Mouse (Mus musculus) megakaryocyte progenitor cell, adult 5-6 weeks (primary cell): ENCODE results near the gene Gpt2. TPM values are rescaled to one million over a fixed set of nuclear protein-coding genes. Genes with fewer than 3 reads are reported as not detected.

Source experiments
- ATAC-seq: replicated peaks from 2 replicates; pipeline ENCODE4 v1.8.0; 2016; ENCODE audit warnings: mild to moderate bottlenecking, moderate TSS enrichment, inconsistent platforms; ENCODE audit not compliant: poor library complexity
- total RNA-seq, 2 experiments: library from RNA; stranded (forward) in 1 of 2; stranded (reverse) in 1 of 2; fragments of 157-497, 149-512 nt in 1 of 2; fragments of 200-1000 nt in 1 of 2; gene quantifications; 2 replicates each; pipeline versions ENCODE4 v1.2.3 to v1.2.4; 2015 to 2017

The Gpt2 gene
- total RNA-seq, 2 experiments from 2014 or later: 2.5 to 5.3 TPM

DNA sequence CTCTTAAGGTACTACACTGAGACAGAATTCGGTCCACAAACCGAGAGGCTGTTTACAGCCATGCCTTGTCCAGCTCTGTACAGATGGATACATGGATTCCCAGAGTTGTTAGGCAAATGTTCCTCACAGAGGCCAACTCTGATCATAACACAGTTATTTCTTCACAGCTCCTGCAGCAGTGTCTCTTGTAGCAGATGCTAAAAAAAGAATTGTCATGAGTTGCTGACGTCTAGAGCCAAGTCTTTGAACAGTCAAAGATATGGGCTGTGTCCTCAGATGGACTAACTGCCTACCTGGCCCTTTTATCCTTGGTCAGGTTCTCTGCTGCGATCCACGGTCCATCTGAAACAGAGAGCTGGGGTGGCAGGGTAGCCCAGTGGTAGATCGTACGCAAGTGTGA, 31.7 kb downstream of the Gpt2 start:
- ATAC-seq: no peak

DNA sequence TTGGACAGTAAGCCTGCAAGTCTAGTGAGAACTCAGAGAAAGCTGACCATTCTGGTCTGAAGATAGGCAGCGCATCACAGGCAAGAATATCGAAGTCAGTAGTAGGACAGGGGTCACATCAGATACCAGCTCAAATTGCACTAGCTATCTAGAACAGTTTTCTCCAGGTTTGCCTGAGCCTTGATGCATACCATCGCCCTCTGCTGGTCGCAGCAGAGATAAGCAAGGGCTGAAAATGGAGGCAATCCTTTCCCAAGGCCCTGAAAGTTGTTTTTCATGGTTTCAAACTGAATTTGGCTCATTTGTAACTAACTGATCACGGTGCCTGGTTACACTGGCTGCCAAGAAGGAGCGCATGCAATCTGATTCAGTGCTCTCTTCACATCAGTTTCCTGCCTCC, 33.7 kb downstream of the Gpt2 start:
- peak; percentile 89 for ATAC-seq

DNA sequence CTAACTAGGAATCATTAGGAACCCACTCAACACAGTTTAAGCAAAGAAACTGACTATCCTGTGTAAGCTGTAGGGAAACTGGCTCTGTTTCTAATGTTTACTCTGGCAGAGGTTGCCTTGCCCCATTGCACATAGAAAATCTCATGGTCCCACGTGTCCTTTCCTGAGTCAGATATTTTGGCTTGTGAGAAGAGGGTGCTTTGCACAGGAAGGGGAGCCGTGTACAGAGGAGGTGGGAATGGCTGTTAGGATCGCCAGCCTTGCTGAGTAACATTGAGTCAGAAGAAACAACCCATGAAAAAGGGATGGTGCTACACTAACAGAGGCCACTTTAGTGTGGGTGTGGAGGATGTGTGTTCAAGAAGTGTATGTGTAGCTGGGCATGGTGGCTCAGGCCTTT, 36.6 kb downstream of the Gpt2 start:
- ATAC-seq: no peak

DNA sequence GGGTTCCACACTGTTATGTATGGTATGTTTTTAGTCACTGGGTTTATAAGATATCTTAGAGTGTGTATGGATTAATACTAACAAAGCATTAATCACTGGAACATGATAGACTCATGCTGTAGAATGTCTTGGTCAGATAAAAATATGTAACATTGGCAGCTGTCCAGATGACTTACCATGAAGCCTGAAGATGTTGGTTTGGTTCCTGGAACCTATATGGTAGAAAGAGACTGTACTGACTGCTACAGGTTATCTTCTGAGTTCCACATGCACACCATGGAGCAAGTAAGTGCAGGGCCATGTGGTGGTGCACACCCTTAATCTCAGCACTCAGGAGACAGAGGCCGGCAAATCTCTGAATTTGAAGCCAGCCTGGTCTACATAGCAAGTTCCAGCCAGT, 38.3 kb downstream of the Gpt2 start:
- peak; percentile 61 for ATAC-seq

DNA sequence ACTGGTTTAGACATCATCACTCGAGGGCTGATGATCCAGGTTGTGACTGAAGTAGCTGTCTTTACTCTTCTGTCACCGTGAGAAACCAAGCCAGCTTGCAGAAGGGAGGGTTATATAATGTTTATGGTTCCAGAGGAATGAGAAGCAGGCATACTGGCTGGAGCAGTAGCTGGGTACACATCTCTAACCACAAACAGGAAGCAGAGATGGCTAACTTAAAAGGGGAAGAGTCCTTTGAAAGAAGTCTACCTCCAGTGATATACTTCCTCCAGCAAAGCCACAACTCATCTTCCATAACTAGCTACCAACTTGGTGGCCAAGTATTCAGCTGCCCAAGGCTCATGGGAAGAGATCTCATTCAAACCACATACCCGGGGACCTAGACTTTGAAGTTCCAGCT, 39.1 kb downstream of the Gpt2 start:
- peak; percentile 84 for ATAC-seq

DNA sequence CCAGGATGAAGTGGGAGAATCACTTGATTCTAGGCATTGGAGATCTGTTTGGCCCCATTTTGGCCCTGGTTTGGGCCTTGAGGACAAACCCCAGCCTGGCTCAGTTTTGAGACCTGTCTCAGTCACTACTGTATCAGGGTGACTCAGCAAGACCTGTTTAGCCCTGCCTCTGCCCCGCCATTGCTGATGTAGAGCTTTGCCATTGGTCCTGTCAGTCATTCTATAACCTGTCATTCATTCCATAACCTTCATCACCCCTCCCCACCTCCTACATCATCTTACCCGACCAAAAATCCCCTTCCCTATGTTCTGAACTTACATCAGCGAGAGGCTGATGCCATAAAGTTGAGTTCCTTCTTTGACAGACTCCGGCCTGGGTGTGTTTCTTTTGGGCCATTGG, 40.5 kb downstream of the Gpt2 start:
- no peak for ATAC-seq

DNA sequence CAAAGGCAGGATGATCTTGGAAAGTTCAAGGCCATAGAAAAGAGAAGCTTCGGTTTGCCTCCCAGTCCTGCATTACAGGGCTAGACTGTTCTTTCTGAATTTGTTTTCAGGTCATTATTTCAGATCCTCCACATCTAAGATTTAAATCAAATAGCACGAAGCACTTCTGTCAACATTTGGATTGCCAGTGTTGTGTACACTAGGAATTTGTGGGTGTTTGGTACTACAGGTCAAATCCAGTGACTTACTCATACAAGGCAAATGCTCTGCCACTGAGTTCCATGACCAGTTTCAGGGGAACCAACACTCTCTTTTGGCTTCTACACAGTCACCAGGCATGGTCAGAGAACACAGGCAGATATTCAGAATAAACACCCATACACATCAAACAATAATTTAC, 41.1 kb downstream of the Gpt2 start:
- ATAC-seq: no peak

DNA sequence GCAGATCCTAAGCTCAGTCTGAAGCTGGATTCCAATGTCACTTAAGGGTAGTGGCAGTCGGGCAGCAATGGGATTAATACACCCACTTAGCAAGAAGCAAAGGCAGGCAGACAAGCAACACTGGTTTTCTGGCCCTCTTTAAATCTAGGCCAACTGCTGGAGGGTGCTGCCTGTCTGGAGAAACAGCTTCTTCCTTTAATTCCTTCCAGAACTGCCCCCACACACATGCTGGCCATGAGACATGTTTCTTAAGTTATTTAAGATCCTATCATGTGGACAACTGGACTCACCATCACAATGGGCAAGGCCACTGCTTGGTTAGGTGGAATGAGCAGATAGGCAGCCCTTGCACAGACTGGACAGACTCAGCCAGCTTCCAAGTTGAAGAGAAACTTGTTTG, 41.8 kb downstream of the Gpt2 start:
- no peak for ATAC-seq

DNA sequence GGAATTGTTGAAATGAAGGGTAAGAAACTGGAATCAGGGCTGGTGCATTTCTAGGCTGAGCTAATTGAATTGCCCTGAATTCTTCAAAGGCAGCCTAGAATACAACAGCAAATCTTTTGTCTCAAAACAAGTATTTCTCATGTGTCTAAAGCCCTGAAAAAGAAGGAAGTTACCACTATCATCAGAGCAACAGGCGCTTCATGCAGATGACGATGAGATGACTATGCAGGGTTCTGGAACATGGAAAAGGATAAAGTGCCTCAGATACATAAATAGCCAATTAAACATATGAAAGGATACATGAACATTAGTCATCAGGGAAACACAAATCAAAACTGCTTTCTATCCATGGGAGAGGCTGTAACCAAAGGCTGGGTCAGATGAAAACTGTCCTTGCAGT, 44.0 kb downstream of the Gpt2 start:
- no peak for ATAC-seq

DNA sequence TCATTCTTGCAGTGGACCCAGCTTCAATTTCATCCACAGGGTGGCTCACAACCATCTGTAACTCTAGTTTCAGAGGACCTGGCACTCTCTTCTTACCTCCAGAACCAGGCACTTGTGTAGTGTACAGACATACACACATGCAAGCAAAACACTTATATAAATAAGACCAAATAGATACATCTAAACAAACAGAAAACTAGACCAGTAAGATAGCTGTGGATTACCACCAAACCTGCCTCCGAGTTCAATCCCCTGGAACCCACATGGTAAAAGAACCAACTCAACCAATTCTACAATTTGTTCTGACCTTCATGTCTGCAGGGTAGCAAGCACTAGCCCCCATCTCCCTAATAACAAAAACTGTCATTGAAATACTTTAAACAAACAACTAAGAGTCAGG, 59.6 kb downstream of the Gpt2 start:
- no peak for ATAC-seq

DNA sequence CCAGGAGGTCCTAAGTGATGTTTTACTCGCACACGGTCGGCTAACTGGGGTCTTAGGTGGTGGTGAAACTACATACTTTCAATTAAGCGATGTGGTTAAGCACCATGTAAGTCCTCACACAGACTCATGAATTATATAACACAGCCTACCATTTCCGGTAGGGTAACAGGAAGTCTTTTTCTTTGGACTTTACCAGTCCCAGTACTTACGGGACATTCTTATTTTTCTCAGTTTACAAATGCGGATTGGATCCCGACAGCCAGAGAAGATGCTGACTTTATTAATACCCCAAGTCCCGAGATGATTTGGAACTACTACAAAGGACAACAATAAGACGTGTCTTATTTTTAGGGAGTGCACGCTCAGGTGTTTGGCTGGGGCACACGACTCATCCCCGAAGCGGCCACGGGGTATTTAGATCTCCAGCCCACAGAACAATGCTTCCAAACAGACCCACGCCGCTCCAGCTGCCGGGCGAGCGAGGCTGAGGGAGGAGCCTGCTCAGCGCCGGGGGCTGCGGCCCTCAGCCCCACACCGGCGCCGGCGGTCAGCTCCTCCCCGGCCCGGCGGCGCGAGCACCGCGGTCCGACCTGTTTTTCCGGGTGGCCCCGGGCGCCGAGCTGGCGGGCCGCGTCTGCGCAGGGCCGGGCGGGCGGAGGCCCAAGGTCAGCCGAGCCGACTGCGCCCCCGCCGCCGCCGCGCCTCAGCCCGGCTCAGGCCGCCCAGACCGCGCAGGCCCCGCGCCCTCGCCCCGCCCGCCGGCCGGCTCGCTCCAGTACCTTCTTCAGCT, 62.2 kb downstream of the Gpt2 start:
- ATAC-seq: peak; percentile 43

DNA sequence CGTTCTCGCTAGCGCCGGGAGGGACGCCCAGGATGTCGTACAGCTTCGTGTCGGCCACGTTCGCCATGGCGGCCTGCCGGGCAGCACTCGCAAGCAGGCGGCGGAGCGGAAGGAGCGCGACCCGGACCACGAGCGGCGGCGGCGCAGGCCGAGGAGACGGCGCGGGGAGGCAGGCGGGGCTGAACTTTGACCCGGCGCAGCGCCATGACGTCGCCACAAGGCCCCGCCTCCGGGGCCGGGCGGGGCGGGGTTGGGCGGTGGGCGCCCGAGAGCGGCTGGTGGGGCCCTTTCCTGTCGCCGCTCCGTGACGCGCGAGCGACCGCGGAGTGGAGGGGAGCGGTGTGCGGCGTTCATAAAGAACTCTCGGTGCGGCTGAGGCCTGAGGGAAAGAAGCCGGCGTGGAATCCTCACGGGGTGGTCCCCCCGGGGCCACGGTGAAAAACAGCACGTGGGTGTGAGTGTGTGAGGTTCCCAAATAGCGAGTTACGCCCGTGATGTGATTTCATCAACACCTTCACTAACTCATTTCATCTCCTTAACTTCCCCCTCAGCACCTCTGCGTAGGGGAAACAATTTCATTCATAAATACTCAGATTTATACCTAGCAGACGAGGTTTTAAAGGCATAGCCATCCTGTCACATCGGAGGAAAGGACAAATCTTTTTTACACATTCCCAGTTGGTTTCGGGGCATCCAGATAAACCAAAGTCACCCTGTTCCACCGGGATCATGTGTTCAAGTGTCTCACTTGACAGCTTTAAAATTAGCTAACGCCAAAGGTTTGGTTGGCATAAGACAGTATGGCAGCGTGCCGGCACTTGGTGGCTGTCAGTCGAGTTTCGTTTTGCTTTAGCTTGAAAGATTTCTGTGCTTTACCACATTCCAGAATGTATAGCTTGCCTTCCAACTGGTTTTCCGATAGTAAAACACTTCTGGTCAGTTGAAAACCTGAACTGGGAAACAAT, 63.1 kb downstream of the Gpt2 start, which contains the start of gene Dnaja2:
Dnaja2 (minus strand) TSS at position 164 of the 965 bp plus-strand sequence.
- ATAC-seq: peak; percentile 77

DNA sequence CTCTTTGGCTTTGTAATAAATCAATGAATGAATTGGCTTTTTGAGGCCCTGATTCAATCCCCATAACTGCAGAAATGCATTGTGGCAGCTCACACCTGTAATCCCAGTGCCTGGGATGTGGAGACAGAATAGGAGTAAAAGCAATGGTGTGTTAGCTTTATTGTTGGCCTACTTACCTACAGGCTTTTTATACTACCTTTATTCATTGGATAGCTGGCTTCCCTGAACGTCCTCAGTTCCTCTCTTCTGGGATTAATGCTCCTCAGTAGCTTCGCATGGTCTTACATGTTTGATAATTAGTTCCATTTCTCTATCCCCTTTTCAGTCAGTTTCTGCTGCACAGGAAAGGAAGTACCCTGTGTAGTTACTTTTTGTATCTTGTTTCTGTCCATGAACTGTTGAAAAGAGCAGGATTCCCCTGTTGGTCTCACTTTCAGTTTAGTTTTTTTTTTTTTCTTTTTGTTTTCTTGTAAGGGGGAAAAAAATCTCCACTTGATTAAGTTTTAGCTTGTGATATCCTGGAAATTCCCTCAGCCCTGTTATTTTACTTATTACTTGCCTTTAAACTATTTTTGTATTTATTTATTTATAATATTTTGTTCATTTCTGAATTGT, 64.7 kb downstream of the Gpt2 start:
- no peak for ATAC-seq

DNA sequence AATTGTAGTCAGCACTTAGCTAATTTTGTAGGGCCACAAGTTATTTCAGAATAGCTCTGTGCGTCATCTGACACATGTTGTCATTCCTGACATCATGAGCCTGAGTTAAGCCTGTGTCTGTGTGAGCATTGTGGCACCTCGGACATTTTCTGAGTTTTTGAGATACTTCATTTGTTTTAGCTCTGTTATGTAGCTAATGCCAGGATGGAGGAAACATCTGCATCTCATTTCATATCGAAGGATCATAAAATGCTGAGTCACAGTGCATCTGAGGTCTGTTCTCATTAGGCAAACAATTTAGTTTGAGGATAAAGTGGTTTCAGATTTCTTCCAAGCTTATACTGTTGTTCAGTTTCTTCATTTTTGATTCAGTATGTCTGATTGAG, 65.2 kb downstream of the Gpt2 start:
- peak; percentile 18; the same call in 1 of the 2 replicates for ATAC-seq

DNA sequence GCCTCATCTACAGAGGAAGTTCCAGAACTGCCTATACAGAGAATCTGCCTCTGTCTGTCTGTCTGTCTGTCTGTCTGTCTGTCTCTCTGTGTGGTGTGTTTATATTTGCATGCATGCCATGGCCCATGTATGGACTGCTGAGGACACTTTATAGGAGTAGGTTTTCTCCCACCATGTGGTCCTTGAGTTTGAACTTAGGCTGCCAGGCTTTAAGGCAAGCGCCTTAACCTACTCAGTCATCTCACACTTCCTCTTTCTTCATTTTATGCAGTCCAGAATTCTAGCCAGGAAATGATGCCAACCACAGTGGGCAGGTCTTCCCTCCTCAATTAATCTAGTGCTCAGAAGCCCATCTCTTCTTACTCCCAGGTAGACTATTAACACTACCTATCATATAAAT, 66.8 kb downstream of the Gpt2 start:
- ATAC-seq: peak; percentile 47

DNA sequence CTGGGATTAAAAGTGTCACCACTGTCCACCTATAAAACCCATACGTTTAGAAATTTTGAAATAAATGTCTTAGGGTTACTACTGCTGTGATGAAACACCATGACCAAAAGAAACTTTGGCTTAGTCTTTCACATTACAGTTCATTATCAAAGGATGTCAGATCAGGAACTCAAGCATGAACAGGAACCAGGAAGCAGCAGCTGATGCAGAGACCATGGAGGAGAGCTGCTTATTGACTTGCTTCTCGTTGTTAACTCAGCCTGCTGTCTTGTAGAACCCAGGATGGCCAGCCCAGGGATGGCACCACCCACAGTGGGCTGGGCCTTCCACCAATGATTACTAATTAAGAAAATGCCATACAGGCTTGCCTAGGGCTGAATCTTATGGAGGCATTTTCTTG, 67.6 kb downstream of the Gpt2 start:
- ATAC-seq: peak; percentile 17; the same call in 1 of the 2 replicates

DNA sequence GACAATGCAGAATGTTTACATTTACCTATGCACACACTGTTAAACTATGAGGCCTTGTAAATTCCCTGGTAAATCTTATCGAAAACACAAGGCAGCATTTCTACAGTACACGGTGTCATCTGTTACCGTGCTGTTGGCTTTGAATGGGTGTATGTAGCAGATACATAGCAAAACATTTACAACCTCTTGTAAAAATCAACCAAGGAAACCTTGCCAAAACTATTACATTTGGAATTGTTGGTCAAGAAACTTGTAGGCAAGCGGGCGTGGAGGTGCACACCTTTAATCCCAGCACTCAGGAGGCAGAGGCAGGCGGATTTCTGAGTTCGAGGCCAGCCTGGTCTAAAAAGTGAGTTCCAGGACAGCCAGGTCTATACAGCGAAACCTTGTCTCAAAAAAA, 71.0 kb downstream of the Gpt2 start:
- ATAC-seq: no peak

DNA sequence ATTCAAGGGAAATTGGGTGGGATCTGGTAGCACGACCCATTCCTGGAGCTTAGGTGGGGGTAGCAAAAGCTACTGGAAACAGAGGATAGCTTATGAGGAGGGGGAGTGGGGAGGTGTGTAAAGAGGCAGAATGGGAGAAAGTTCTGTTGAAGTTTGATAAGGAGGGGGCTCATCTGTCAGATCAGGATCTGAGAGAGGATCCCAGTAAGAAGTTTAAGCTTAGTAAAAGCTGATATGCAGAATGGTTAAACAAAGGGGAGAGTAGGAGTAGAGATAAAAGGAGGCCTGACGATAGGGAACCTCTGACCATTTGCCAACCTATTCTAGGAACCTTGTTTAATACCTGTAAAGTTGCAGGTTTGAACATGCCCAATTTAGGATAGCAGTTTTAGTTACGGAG, 72.8 kb downstream of the Gpt2 start:
- ATAC-seq: no peak

DNA sequence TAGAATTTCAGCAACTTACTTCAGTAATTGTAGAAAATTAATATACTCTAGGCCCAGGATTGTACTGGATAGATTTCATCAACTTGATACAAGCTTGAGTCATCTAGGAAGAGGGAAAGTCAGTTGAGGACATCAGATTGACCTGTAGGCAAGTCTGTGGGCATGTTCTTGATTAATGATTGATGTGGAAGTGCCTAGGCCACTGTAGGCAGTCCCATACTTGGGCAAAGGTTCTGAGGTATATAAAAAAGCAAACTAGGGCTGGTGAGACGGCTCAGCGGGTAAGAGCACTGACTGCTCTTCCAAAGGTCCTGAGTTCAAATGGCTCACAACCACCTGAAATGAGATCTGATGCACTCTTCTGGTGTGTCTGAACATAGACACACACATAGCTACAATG, 75.4 kb downstream of the Gpt2 start:
- no peak for ATAC-seq

DNA sequence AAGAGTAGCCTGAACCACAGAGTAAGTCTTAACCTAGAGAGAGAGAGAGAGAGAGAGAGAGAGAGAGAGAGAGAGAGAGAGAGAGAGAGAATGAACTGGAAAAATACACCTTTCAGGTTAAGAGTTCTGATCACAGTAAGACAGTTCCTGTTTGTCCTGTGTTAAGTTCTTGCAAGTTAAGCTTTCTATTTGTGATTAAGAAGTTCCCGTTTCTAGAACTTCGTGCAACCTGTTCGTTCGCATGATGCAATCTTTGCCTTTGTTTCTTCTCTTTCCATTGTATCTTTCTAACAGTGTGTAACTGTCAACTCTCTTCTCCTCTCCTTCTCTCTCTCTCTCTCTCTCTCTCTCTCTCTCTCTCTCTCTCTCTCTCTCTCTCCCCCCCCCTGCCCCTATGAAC, 78.1 kb downstream of the Gpt2 start:
- ATAC-seq: peak; percentile 76

DNA sequence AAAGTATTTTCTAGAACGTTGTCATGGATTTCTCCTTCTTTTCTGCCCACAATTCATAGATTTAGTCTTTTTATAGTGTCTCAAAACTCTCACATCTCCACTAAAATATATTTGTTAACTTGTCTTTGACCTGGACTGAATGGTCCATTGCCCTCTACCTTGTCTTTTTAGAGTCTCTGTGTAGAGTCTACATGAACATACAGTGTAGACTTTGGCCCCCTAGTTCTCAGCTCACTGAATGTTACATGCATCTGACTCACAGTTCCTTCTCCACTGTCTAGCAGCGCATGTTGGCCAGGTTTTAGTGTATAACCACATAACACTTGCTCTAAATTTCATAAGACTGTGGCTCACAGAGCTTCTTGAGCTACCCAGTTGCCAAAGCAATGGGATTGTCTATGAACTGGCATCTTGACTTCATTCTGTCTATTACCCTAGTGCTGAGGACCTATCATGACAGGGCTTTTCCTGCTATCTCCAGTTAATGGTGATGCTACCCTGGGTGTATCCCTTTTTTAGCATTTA, 81.7 kb downstream of the Gpt2 start:
- ATAC-seq: peak; percentile 31; the same call in 1 of the 2 replicates
